Mouse (Mus musculus) limb, embryonic 14.5 days (tissue): ENCODE measurements around the gene Zscan25. TPM values are rescaled to one million over a fixed set of nuclear protein-coding genes. Genes with fewer than 3 reads are reported as not detected.
"Not testable (repeated sequence)": the region's sequence is repeated elsewhere in the genome, so short reads cannot be mapped to it uniquely, and the experiment has no call there.

Experiments
- ATAC-seq: fragments of 200-750 bp; cut with Nextera tagmentation; 2 replicates; pipeline ENCODE4 v1.8.0; 2017; ENCODE audit warnings: low read depth, moderate number of reproducible peaks, moderate TSS enrichment; ENCODE audit not compliant: low FRiP score
- DNase-seq: peaks from one replicate; pipeline ENCODE4 v3.0.0-alpha.2; 2015; ENCODE audit warnings: low spot score
- H3K27ac ChIP-seq: fragments of 300-500 bp; sonication (generic); replicated peaks from 2 replicates; pipeline ENCODE4 v1.5.1; 2014; ENCODE audit warnings: low read depth, mild to moderate bottlenecking, low read length, moderate library complexity, mixed read lengths
- H3K27me3 ChIP-seq: fragments of 300-500 bp; sonication (generic); 2 replicates; pipeline ENCODE4 v1.6.1; 2014; ENCODE audit warnings: low read length, mixed read lengths; ENCODE audit not compliant: control insufficient read depth, insufficient read depth
- H3K36me3 ChIP-seq: fragments of 300-500 bp; sonication (generic); 2 replicates; pipeline ENCODE4 v1.6.1; 2014; ENCODE audit warnings: mild to moderate bottlenecking, low read length, moderate library complexity, mixed read lengths; ENCODE audit not compliant: control insufficient read depth, insufficient read depth
- H3K4me1 ChIP-seq: fragments of 300-500 bp; sonication (generic); 2 replicates; pipeline ENCODE4 v1.6.1; 2014; ENCODE audit warnings: antibody characterized with exemption, low read length, mixed read lengths; ENCODE audit not compliant: control insufficient read depth, insufficient read depth
- H3K4me2 ChIP-seq: fragments of 300-500 bp; sonication (generic); replicated peaks from 2 replicates; pipeline ENCODE4 v1.6.1; 2014; ENCODE audit warnings: low read depth, mild to moderate bottlenecking, low read length, moderate library complexity; ENCODE audit not compliant: severe bottlenecking
- H3K4me3 ChIP-seq: fragments of 300-500 bp; sonication (generic); replicated peaks from 2 replicates; pipeline ENCODE4 v1.5.1; 2014; ENCODE audit warnings: low read length
- H3K9ac ChIP-seq: fragments of 300-500 bp; sonication (generic); 2 replicates; pipeline ENCODE4 v1.6.1; 2014; ENCODE audit warnings: mild to moderate bottlenecking, low read depth, low read length, moderate library complexity; ENCODE audit not compliant: severe bottlenecking
- H3K9me3 ChIP-seq: fragments of 300-500 bp; sonication (generic); 2 replicates; pipeline ENCODE4 v1.6.1; 2016; ENCODE audit warnings: low read length; ENCODE audit not compliant: control insufficient read depth
- POLR2A ChIP-seq: fragments of 200-500 bp; IDR thresholded peaks from 2 replicates; pipeline ENCODE4 v1.8.0; 2012; ENCODE audit warnings: inconsistent platforms, mild to moderate bottlenecking, moderate library complexity, borderline replicate concordance; ENCODE audit not compliant: insufficient read depth, insufficient read length; ENCODE audit errors: extremely low read depth
- WGBS: fragments of 180-500 bp; shearing (Covaris S2); extraction: QIAGEN DNeasy Blood & Tissue Kit; methylation state at CpG from one replicate; pipeline ENCODE4 v1.1.7; 2014; 5-methylcytosine and 5-hydroxymethylcytosine counted together
- polyA plus RNA-seq, 2 experiments: library from polyadenylated mRNA; depleted of rRNA in 1 of 2; stranded (reverse) in 1 of 2; unstranded in 1 of 2; fragments of >200 nt; fragmentation: Nextera tagmentation in 1 of 2; extraction: Ambion mirVana in 1 of 2; gene quantifications; 2 replicates each; pipeline versions ENCODE4 v1.2.1 to v1.2.3; 2012 to 2014

The Zscan25 gene
- polyA plus RNA-seq, 2 experiments, result 0.66 to 18.0 TPM

DNA sequence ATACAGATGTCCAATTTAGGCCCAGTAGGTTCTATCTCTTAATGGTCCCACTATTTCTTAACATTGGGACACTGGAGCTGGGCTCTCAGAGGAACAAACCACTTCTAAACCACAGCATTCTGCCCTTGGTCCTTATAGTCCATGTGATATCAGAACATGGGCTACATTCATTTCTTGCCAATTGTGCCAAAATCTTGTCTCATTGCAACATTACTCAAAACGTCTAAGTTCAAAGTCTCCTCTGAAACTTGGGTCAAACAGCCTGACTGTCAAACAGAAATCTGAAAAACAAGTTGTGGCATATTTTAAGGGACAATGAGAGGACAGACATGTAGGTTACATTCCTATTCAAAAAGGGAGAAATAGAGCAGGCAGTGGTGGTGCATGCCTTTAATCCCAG lies 36.8 kb downstream of the Zscan25 start:
- Histone ChIP-seq H3K27ac (no peak overlapping the region), H3K4me1 (no peaks in the 10 kb centered on the region), H3K9me3 (0 out of 2 replicates have a peak, but pooled peaks cover under 1% of the 10 kb centered on the region), H3K9ac (no peak overlapping the region), H3K4me3 (no peak overlapping the region), H3K4me2 (no peak overlapping the region), H3K36me3 (no peaks in the 10 kb centered on the region), H3K27me3 (no peaks in the 10 kb centered on the region)
- TF ChIP-seq POLR2A, result no peak
- WGBS, result 72% methylated on average over 1 of the region's 1 CpGs
- DNase-seq, result no peak
- ATAC-seq, result no peak

DNA sequence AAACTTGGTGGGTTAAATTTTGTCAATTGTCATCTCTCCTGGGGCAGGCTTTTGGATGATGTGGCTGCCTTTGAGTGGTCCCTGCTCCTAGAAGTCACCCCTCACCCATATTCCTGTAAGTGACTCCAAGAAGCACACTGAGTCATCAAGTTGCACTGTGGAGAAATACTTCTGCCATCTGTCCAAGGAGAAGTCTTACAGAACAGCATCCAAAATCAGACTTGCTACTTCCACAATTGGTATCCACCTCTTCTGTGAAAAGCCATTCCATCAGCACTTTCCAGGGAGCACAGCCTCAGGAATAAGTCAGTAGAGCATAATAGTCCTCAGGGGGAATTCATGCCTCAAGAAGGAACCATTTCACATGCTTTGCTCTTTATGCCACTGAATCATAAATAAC lies 58.5 kb downstream of the Zscan25 start:
- H3K9me3 ChIP-seq, H3K36me3 ChIP-seq, H3K27me3 ChIP-seq, H3K4me1 ChIP-seq, H3K9ac ChIP-seq, DNase-seq, H3K4me3 ChIP-seq, H3K27ac ChIP-seq, H3K4me2 ChIP-seq, ATAC-seq: not testable (repeated sequence)

Other genes with a start within 250 kb of the Zscan25 start
- not detected in 2 replicates for gene Gm4871, start 247.7 kb upstream of the Zscan25 start, polyA plus RNA-seq (2012; rRNA removed)
- not detected in 2 replicates for gene Gm4871, start 247.7 kb upstream of the Zscan25 start, polyA plus RNA-seq (2014; fragmentation: Nextera tagmentation; extraction: Ambion mirVana)
- not detected in 2 replicates for gene 1700018F24Rik, start 237.5 kb upstream of the Zscan25 start, polyA plus RNA-seq (2012; rRNA removed)
- not detected in 2 replicates for gene 1700018F24Rik, start 237.5 kb upstream of the Zscan25 start, polyA plus RNA-seq (2014; fragmentation: Nextera tagmentation; extraction: Ambion mirVana)
- gene Arpc1a, start 196.7 kb upstream of the Zscan25 start, polyA plus RNA-seq (2012; rRNA removed), result 145 and 150 TPM in 2 replicates
- 142 and 147 TPM in 2 replicates for gene Arpc1a, start 196.7 kb upstream of the Zscan25 start, polyA plus RNA-seq (2014; fragmentation: Nextera tagmentation; extraction: Ambion mirVana)
- gene Kpna7, start 196.5 kb upstream of the Zscan25 start, polyA plus RNA-seq (2012; rRNA removed), result not detected in 2 replicates
- gene Kpna7, start 196.5 kb upstream of the Zscan25 start, polyA plus RNA-seq (2014; fragmentation: Nextera tagmentation; extraction: Ambion mirVana), result not detected in 2 replicates
- gene Arpc1b, start 166.3 kb upstream of the Zscan25 start, polyA plus RNA-seq (2012; rRNA removed), result 324 and 340 TPM in 2 replicates
- 214 and 217 TPM in 2 replicates for gene Arpc1b, start 166.3 kb upstream of the Zscan25 start, polyA plus RNA-seq (2014; fragmentation: Nextera tagmentation; extraction: Ambion mirVana)
- 60.3 and 114 TPM in 2 replicates for gene Pdap1, start 140.3 kb upstream of the Zscan25 start, polyA plus RNA-seq (2012; rRNA removed)
- gene Pdap1, start 140.3 kb upstream of the Zscan25 start, polyA plus RNA-seq (2014; fragmentation: Nextera tagmentation; extraction: Ambion mirVana), result 91.5 and 99.3 TPM in 2 replicates
- 116 and 147 TPM in 2 replicates for gene Bud31, start 140.1 kb upstream of the Zscan25 start, polyA plus RNA-seq (2012; rRNA removed)
- 191 and 197 TPM in 2 replicates for gene Bud31, start 140.1 kb upstream of the Zscan25 start, polyA plus RNA-seq (2014; fragmentation: Nextera tagmentation; extraction: Ambion mirVana)
- 16.0 and 16.8 TPM in 2 replicates for gene Ptcd1, start 113.4 kb upstream of the Zscan25 start, polyA plus RNA-seq (2012; rRNA removed)
- 15.9 and 16.4 TPM in 2 replicates for gene Ptcd1, start 113.4 kb upstream of the Zscan25 start, polyA plus RNA-seq (2014; fragmentation: Nextera tagmentation; extraction: Ambion mirVana)
- 56.7 and 63.1 TPM in 2 replicates for gene Cpsf4, start 113.3 kb upstream of the Zscan25 start, polyA plus RNA-seq (2012; rRNA removed)
- 25.2 and 29.2 TPM in 2 replicates for gene Cpsf4, start 113.3 kb upstream of the Zscan25 start, polyA plus RNA-seq (2014; fragmentation: Nextera tagmentation; extraction: Ambion mirVana)
- 187 and 284 TPM in 2 replicates for gene Atp5j2, start 88.4 kb upstream of the Zscan25 start, polyA plus RNA-seq (2012; rRNA removed)
- 519 and 568 TPM in 2 replicates for gene Atp5j2, start 88.4 kb upstream of the Zscan25 start, polyA plus RNA-seq (2014; fragmentation: Nextera tagmentation; extraction: Ambion mirVana)
- gene Zkscan14, start 78.6 kb upstream of the Zscan25 start, polyA plus RNA-seq (2012; rRNA removed), result 3.3 and 4.0 TPM in 2 replicates
- gene Zkscan14, start 78.6 kb upstream of the Zscan25 start, polyA plus RNA-seq (2014; fragmentation: Nextera tagmentation; extraction: Ambion mirVana), result 9.1 and 9.7 TPM in 2 replicates
- gene Zkscan5, start 75.9 kb upstream of the Zscan25 start, polyA plus RNA-seq (2012; rRNA removed), result 8.5 and 9.2 TPM in 2 replicates
- gene Zkscan5, start 75.9 kb upstream of the Zscan25 start, polyA plus RNA-seq (2014; fragmentation: Nextera tagmentation; extraction: Ambion mirVana), result 14.3 and 15.2 TPM in 2 replicates
- 16.6 and 18.5 TPM in 2 replicates for gene Zfp655, start 48.8 kb upstream of the Zscan25 start, polyA plus RNA-seq (2012; rRNA removed)
- gene Zfp655, start 48.8 kb upstream of the Zscan25 start, polyA plus RNA-seq (2014; fragmentation: Nextera tagmentation; extraction: Ambion mirVana), result 36.8 and 38.1 TPM in 2 replicates
- gene Cyp3a57, start 64.8 kb downstream of the Zscan25 start, polyA plus RNA-seq (2012; rRNA removed), result not detected in 2 replicates
- not detected in 2 replicates for gene Cyp3a57, start 64.8 kb downstream of the Zscan25 start, polyA plus RNA-seq (2014; fragmentation: Nextera tagmentation; extraction: Ambion mirVana)
- gene Cyp3a16, start 189.2 kb downstream of the Zscan25 start, polyA plus RNA-seq (2012; rRNA removed), result not detected in 2 replicates
- not detected in 2 replicates for gene Cyp3a16, start 189.2 kb downstream of the Zscan25 start, polyA plus RNA-seq (2014; fragmentation: Nextera tagmentation; extraction: Ambion mirVana)